Mouse (Mus musculus): Measurements from ENCODE around the gene Gmeb1.

DNA sequence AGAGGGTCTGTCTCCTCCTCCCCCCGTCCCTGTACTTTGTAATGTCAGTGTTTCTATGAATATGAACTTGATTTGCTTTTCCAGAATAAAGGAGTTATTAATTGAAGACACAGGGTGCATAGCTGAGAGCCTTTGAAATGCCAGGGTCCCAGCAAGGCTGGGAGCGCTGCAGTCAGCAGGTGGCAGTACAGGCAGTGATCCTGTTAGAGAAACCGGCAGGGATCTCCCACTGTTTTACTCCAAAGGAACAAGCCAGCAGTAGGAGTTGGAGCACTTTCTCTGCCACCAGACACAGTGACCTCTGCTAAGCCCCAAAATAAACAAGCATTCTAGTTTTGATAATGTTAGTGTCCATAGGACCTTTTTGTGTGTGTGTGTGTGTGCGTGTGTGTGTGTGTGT, 31.6 kb upstream of the Gmeb1 start:
- TF ChIP-seq CTCF (IDR thresholded peaks at IDR 0.05; ENCODE audit: low read depth) (peak; percentile 72), EP300 (IDR thresholded peaks at IDR 0.05; ENCODE audit: low read depth) (no peak)
